Comparison of ENCODE assay signal across 9 mouse cellular contexts in the genomic region with DNA sequence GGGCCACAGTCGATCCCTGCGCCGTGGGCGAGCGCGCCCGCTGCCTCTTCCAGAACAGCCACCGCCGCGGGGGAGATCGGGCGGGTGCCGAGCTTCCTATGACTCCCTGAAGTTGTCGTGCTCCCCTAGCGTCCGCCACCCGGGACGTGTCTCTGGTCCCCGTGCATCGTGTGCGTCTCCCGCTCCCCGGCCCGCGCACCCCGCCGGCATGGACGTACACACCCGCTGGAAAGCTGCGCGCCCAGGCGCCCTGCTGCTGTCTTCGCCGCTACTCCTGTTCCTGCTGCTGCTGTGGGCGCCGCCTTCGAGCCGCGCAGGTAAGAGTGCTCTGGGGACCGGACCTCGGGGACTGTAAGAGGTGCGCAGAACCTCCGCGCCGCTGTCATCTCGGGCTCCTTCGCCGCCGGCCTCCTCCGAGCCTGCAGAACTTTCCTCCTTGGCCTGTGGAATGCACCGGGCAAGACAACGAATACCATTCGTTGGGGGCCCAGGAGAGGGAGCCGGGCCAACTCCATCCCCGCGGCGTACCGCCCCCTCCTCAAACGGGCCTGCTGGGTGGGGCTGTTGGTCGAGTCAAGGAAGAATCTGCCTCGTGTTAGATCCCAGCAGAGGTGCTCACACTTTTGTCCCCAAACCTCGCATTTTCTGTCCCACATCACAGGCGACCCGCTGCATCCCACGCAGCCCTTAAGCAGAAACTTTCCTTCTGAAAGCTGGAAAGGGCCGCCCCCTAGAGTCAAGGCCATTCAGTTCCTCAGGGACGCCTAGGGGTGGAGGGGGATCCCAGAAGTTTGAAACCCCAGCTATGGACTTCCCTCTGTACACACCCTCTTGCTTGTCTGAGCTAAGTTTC. TPM values are rescaled to one million over a fixed set of nuclear protein-coding genes. Genes with fewer than 3 reads are reported as not detected.
DNase-seq lines count a peak whose midpoint lies in the region; ATAC-seq and TF ChIP-seq lines count a peak whose summit lies in the region.
"Had no signal": no experiment of that assay in that cellular context is flagged by ENCODE, and none has a peak within 500 bp of the region (broad histone marks: within the 10 kb centered on the region; RNA-seq: fewer than 3 reads in every experiment).

No protein-coding gene starts in this region.

- ATAC-seq in lung, embryonic 16.5 days (ENCODE audit: low read depth), result peak; percentile 9

- H3K4me3 ChIP-seq in layer of hippocampus, adult 2 months, result peak overlapping the region; percentile 68
- H3K4me3 ChIP-seq in heart, embryonic 10.5 days, result peak overlapping the region; percentile 79
- peak overlapping the region; percentile 70 for H3K4me3 ChIP-seq in lung, embryonic 16.5 days (ENCODE audit: low read length)

- H3K9ac ChIP-seq in lung, embryonic 16.5 days (ENCODE audit: low read length), result peak overlapping the region; percentile 85

- peak overlapping the region; percentile 83 for H3K4me2 ChIP-seq in lung, embryonic 16.5 days (ENCODE audit: low read depth, low read length)

- under 1% methylated on average over 67 of the region's 67 CpGs for WGBS in heart, embryonic 10.5 days
- under 1% methylated on average over 59 of the region's 67 CpGs for WGBS in lung, embryonic 16.5 days

- no peaks in the 10 kb centered on the region for H3K36me3 ChIP-seq in heart, embryonic 10.5 days
- H3K36me3 ChIP-seq in lung, embryonic 16.5 days (ENCODE audit: control insufficient read depth, insufficient read depth, low read length), result no peaks in the 10 kb centered on the region

- TF ChIP-seq CTCF in layer of hippocampus, adult 2 months (conservative IDR thresholded peaks at IDR 0.05), result peak; percentile 70

- peaks cover 68% of the 10 kb centered on the region for H3K4me1 ChIP-seq in heart, embryonic 10.5 days
- H3K4me1 ChIP-seq in lung, embryonic 16.5 days (replicated peaks; ENCODE audit: control insufficient read depth, insufficient read depth, low read length), result peaks cover 32% of the 10 kb centered on the region

- no peaks in the 10 kb centered on the region for H3K9me3 ChIP-seq in heart, embryonic 10.5 days
- no peaks in the 10 kb centered on the region for H3K9me3 ChIP-seq in lung, embryonic 16.5 days (ENCODE audit: control insufficient read depth, low read length)

- no peak overlapping the region; the same call in 1 of the 2 replicates for H3K27ac ChIP-seq in layer of hippocampus, adult 2 months
- H3K27ac ChIP-seq in heart, embryonic 10.5 days, result peak overlapping the region; percentile 93
- peak overlapping the region; percentile 84 for H3K27ac ChIP-seq in lung, embryonic 16.5 days (ENCODE audit: low read length)
- H3K27ac ChIP-seq: macrophage had no signal

- peaks cover 16% of the 10 kb centered on the region; the same call in 1 of the 2 replicates for H3K27me3 ChIP-seq in heart, embryonic 10.5 days (ENCODE audit: insufficient read depth, poor library complexity, severe bottlenecking)
- H3K27me3 ChIP-seq in lung, embryonic 16.5 days (ENCODE audit: control insufficient read depth, insufficient read depth, low read depth, low read length), result no peaks in the 10 kb centered on the region

- DNase-seq in layer of hippocampus, adult 2 months (ENCODE audit: low spot score in 2 of 2), result no peak
- DNase-seq in layer of hippocampus, adult 9-10 months (ENCODE audit: low spot score), result no peak
- DNase-seq in embryo, embryonic 10.5 days (ENCODE audit: low spot score), result peak; percentile 78
- peak; percentile 83 for DNase-seq in heart, embryonic 10.5 days (ENCODE audit: low spot score)
- peak; percentile 11 for DNase-seq in kidney, adult 9 months
- DNase-seq in retina, postnatal 1 day, result peak; percentile 48
- DNase-seq in spleen, postnatal 10 days (ENCODE audit: low spot score in 2 of 2), result no peak

RNA-seq across cellular contexts. Expression of a gene that starts 0.6 kb away (rescaled TPM):
- 1 to 10 TPM; 3.6 to 4.1 TPM for total RNA-seq in layer of hippocampus, adult 2 months (2021)
- polyA plus RNA-seq in heart, embryonic 10.5 days (2016; fragmentation: Nextera tagmentation; extraction: Ambion mirVana), result 31.3 and 37.4 TPM in 2 replicates
- 66.2 and 69.5 TPM in 2 replicates for polyA plus RNA-seq in lung, embryonic 16.5 days (2015; fragmentation: Nextera tagmentation; extraction: Ambion mirVana)

Comparison
In these comparisons a context has a peak if more than half of its experiments do, and no peak if none do; other contexts are left out.
1. DNase-seq: peak in embryo, embryonic 10.5 days (single experiment), heart, embryonic 10.5 days (single experiment), kidney, adult 9 months (single experiment) and retina, postnatal 1 day (single experiment); none in layer of hippocampus, adult 2 months (0 of 2), layer of hippocampus, adult 9-10 months (single experiment) and spleen, postnatal 10 days (0 of 2).
2. Peak in every context shown above with its lines, with median percentiles within 50 percentile points of each other: H3K4me3 ChIP-seq.